Mouse (Mus musculus) spleen, adult 18-20 months (tissue): ENCODE results near the gene Nhp2.
"Not testable (repeated sequence)": the region's sequence is repeated elsewhere in the genome, so short reads cannot be mapped to it uniquely, and the experiment has no call there.

Source experiments
- DNase-seq, 2 experiments: peaks; one replicate each; pipeline ENCODE4 v3.0.0; 2022; ENCODE audit warnings: mixed read lengths in 2 of 2

Gene Nhp2

DNA sequence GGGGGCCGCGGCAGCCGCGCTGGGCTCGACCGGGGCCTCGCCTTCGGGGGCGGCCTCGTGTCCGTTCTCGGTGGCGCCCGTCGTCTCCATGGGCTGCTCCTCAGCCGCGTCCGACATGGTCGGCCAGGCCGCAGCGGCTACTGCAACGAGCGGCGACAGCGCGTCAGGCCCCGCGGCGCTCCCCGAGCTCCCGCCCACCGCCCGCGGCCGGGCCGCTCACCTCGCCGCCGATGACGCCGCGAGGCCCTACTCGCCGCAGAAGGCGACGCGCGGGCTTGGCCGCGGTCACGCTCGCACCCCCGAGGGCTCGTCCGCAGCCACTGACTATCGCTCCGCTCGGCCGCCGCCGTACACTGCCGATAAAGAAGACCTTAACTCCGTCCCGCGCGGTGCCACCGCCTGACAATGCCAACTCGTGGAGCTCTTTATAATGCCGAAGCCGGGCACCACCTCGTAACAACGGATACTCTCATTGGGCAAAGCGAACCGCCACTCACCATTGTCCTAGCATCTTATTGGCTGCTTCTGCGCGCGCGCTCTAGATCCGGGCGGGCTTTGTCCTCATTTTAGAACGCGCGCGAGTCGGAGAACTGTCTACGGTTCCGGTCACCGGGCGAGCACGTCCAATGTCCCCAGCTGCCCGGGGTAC is 13.0 kb upstream of the Nhp2 start, which contains the start of gene Hnrnpab:
Gene Hnrnpab, minus strand, starts transcription at position 401 of the 649 bp plus-strand sequence.
- peak; percentile 92 to 93 for DNase-seq

DNA sequence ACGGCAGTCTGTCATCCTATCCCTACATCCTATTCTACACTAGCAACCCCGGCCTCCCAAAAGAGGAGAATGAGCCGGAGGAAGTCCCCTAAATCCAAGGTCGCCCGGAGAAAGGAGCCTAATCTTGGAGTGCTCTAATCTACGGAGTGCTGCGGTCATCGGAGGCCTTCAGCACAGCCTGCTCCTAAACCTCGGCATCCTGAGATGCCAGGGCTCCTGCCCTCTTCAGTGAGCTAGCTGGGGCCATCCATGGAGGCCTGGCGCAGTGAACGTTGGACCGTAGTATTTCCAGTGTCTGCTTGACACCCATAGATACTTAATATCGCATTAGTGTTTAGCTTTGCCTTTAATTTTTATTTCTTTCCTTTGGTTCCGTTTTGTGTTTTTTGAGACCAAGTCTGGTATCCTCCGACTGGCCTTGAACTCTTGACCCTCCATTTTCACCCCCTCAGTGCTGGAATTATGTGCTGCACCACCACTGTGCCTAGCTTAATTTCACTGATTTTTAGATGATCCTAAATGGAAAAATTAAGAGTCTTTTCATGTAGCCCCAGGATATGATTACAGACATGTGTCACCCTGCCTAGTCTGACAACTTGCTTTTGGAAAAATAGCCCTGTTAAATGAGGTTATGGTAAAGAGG is 12.3 kb upstream of the Nhp2 start:
- DNase-seq: no peak

DNA sequence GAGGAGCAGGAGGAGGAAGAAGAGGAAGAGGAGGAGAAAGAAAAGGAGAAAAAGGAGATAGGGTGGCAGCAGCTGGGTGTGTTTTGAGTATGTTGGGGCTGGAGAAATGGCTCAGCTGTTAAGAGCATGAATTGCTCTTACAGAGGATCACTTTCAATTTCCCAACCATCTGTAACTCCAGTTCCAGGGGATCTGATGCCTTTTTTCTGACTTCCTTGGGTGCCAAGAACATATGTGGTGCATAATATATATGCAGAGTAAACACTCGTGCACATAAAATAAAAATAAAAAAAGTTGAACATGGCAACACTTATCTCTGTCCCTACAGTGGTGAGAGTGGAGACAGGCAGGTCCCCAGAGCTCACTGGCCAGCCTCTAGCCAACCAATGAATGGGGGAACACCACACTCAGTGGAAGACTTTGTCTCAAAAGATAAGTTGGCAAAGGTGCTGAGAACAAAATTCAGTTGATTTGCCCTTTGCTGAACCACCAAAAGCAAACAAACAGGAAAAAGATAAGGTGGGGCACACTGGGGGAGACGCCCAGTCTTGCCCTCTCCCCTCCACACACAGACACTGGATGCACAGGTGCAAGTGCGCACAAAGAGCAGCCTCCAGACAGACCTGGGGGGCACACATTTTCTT is 10.1 kb upstream of the Nhp2 start:
- no peak for DNase-seq

DNA sequence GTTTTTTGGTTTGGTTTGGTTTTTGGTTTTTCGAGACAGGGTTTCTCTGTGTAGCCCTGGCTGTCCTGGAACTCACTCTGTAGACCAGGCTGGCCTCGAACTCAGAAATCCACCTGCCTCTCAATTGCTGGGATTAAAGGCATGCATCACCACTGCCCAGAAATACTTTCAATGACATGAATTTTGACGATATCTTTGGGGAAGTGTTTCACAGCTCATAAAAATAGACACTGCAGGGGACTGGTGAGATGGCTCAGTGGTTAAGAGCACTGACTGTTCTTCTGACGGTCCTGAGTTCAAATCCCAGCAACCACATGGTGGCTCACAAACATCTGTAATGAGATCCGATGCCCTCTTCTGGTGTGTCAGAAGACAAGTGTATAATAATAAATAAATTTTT is 9.6 kb upstream of the Nhp2 start:
- DNase-seq: not testable (repeated sequence)

DNA sequence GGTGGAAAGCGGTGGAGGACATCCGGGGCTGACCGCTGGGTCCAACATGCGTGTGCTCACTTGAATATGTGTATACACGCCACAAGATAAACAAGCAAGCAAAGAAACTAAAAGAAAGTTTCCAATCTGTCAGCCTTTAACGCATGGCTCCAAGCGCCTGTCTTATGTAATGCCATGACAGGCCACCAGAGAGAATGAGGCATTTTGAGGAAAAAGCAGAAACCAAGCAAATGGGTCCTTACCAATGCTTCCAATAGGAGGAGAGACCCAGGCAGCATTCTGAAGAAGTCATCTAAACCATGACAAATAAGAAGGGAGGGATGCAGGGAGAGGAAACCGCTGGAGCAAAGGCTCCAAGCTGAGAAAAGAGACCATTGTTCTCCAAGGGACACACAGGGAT is 5.3 kb upstream of the Nhp2 start:
- DNase-seq: no peak

DNA sequence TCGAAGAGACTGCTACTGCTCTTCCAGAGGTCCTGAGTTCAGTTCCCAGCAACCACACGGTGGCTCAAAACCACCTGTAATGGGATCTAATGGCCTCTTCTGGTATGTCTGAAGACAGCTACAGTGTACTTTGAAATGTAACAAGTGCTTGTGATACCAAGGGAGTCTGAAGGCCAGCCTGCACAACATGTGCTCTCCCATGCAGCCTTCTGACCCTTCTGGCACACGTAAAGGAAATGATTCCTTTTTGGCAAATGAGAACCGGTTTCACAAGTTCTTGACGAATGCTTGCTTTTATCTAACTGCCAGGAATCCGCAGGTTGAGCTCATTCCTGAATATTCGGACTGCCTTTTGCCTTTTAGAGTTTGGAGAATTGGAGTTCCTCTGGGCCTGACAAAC is 4.4 kb upstream of the Nhp2 start:
- DNase-seq: no peak

DNA sequence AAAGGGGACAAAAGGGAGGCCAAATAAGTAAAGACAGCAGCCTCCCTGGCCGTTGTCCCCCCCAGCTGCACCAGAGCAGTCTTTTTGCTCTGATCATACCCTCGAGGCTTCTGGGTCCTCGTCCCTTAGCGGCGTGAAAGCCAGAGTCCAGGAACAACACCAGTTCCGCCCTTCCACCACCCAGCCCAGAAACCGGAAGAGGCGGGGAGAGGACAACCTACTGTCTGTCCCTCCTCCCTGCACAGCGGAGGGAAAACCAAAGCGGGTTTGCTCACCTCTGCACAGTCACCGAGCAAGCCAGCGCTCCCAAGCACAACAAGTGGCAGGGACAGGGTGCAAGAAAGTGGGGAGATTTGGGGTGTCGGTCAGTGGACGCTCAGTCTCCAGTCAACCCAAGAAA is 3.9 kb upstream of the Nhp2 start:
- peak; percentile 56 to 63 for DNase-seq

DNA sequence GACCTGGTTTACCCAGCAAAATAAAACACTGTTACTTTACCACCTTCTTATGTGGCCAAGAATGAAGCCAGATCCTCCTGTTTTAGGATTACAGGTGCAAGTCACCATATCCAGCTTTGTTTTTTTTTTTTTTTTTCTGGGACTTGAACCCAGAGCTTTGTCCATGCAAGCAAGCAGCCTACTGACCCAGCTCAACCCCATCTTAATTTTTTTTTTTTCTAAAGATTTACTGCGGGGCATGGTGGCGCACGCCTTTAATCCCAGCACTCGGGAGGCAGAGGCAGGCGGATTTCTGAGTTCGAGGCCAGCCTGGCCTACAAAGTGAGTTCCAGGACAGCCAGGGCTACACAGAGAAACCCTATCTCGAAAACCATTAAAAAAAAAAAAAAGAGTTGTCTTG is 3.4 kb upstream of the Nhp2 start:
- not testable (repeated sequence) for DNase-seq

DNA sequence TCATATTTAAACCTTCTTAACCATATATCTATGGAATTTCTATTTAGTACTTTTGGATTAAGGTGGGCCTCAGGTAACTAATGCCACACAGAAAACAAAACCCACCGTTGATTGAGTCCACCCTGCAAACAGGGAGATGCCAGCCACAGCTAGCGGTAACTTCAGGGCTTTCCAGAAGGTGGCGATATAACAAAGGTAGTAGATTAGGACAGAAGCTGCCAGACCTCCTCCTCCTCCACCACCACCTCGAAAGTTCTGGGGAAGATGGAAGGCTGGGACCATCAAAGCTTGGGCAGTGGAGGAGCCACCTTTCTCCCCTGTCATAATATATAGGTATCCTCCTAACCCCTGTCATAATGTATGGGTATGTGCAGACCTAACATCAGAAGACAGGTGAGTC is 1.8 kb upstream of the Nhp2 start:
- peak in 1 of 2 experiments; percentile 67 for DNase-seq

DNA sequence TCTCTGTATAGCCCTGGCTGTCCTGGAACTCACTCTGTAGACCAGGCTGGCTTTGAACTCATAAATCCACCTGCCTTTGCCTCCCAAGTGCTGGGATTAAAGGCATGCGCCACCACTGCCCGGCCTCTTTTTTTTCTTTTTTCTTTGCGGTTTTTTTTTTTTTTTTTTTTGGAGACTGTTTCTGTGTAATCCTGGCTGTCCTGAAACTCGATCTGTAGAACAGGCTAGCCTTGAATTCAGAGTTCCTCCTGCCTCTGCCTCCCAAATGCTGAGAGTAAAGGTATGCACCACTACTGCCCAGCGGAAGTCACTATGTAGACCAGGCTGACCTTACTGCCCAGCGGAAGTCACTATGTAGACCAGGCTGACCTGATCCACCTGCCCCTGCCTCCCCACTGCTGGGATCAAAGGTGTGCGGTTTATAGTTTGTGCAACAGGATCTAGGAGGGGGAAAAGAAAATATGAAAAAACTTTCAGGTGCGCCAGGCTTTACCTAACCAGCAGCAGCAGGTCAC is 584 bp upstream of the Nhp2 start:
- DNase-seq: no peak

DNA sequence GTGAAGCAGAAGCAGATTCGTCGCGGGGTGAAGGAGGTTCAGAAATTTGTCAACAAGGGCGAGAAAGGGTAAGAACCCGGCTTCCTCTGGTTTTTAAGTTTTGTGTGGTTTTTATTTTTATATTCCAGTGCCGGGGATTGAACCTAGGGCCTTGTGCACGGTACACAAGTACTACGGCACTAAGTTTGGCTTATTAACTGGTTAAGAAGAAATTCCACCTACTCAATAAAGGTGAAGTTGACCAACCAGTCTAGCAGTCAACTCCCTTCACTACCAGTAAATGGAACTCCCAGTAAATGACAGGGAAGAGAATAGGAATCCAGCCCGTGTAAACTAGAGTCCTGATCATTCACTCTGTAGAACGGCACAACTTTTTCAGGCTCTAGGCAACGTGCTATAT is 549 bp downstream of the Nhp2 start:
- DNase-seq: no peak

DNA sequence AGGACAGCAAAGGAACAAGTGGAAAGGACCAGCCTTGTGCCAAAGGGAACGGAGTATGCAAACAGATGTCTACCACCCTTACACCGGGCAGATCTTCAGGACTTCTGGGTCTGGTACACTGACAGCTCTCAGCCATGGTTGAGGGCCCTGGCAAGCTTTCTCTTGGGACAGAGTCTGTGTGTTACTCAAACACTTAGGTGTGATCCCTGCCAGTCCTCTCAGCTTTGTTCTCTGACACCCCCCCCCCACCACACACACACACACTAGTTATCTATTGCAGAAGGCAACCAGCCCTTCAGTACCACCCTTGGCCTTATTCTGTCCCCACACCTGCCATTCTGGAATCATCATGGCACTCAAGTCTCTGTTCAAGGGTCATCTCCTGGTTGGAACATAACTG is 2.2 kb downstream of the Nhp2 start:
- DNase-seq: no peak

DNA sequence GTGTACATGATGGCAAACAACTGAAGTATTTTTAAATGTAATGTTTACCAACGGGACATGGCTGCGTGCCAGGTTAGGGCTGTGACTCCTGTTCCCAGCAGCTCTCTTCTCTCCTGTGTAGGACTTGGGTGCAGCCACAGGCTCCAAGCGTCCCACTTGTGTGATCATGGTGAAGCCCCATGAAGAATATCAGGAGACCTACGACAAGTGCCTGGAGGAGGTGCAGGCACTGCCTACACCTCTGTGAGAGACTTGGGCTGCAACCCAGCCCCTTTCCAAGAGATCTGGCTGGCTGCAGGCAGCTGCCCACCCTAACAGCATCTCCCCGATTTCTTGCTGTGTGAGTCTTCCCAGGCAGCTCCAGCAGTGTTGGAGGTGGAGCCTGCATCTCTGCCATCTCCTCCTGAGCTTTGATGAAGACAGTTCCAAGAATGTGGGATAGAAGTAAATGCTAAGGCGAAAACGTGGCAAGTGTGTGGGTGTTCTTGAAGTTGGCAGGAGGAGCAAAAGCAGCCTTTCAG is 3.5 kb downstream of the Nhp2 start:
- DNase-seq: no peak

DNA sequence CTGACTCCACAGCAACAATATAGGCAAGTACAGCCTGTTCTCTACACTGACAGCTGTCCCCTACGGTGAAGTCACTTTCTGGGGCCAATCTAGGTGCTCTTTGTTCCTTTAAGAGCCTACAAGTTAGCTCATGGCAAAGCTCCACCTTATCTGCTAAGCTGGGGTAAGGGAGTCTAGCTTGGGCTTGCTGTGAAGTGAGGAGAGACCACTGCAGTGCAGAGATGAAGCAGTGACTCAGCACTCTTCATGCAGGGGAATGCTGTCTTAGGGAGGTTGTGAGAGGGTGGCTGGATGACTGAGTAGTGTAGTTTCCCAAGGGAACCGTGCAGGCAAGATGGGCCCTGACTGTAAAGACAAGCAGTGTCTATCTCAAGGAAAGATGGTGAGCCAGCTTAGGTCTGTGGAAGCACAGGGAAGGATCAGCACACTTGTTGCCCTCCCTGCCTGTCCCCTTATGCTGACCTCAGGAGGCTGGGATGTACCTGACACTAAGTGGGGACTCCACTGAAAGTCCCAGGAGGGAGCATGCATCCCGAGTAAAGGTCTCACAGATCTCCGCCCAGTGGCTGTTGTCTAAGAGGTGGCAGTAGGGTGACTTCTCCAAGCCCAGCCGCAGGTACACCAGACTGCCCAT is 5.8 kb downstream of the Nhp2 start:
- DNase-seq: no peak

DNA sequence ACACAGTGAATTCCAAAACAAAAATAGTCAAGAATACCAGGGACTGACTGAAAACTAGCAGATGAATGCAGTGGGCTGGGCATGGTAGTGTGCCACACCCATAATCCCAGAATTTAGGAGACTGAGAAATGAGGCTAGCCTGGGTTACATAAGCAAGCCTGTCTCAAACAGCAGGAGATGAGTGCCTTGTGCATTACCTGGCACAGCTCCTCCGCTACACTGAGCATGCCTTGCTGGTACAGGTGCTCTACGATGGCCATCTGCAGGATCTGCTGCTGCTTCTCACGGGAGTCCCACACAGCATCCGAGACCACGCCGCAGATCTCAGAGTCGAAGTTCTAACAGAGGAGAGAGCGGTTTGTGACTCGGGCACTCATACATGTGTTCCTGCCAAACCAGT is 7.9 kb downstream of the Nhp2 start:
- no peak for DNase-seq

DNA sequence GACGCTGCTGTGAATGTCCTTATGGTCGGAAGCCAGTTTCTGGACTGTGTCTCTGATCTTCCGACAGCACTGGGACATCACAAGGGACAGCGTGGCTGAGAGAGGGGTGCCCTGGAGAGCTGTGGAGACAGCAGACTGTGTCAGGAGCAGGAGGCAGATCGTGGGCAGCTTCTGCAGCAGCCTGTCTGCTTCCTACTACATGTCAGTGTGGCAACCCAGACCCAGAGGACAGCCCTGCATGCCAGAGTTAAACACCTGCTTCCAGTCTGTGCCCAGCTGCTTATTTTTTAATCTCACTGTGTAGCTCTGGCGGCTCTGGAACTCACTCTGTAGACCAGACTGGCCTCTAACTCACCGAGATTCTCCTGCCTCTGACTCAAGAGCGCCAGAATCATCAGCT is 8.4 kb downstream of the Nhp2 start:
- DNase-seq: no peak

DNA sequence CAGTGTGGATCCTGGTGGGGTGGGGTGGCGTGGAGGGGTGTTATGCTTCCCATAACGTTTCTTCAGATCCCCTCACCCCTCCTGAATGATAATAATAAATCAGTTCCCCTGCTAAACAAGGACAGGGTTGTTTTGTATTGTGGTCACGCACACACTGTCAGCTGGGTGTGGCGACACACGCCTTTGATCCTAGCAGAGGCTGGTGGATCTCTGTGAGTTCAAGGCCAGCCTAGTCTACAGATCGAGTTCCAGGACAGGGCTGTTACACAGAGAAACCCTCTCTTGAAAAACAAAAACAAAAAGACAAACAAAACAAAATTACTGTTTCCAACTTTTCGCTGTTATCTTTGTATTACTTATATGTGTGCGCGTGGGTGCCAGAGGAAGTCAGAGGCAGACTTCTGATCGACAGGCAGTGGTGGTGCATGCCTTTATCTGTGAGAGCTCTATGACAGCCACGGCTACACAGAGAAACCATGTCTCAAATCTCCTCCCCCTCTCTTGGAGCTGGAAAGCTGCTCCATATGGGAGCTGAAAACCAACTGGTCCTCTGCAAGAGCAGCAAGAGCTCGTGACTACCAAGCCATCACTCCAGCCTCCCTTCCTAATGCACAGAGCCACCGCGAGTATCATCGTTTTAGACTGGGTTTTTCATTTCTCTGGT is 10.2 kb downstream of the Nhp2 start:
- no peak for DNase-seq

DNA sequence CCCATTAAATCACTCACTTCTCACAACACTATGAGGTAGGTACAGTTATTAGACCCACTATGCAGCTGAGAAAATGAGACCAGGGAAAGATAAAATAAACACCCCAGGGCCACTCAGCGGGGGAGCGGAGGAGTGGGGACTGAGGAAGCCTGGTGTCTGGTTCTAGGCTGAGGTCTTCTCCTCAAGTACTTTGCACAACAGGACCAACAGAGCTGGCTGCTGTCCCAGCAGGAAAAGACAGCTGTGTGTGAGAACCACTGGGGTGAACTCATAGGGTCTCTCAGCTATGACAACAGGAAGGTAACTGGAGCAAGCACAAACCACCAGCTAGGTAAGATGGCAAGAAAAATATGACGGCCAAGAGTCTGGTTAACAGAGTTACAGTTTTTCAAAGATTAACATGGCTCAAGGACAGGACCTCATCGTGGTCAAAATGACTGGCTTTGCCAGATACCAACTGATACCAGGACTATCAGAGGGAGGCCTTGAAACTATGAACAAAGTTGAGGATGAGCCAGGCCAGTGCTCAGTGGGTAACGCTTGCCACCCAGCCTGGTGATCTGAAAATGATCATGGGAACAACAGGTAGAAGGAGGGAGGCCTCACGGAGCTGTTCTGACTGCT is 12.7 kb downstream of the Nhp2 start:
- DNase-seq: no peak

DNA sequence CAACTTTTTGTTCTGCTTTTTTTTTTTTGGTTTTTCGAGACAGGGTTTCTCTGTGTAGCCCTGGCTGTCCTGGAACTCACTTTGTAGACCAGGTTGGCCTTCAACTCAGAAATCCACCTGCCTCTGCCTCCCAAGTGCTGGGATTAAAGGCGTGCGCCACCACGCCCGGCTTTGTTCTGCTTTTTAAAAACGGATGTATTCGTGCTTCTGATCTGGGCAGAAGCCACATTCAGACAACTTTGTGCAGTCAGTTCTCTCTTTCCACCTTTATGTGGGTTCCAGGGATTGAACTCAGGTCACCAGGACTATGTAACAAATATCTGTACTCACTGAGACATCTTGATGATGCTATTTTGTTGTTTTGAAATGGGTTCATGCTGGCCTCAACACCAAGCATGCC is 13.7 kb downstream of the Nhp2 start:
- DNase-seq: not testable (repeated sequence)

DNA sequence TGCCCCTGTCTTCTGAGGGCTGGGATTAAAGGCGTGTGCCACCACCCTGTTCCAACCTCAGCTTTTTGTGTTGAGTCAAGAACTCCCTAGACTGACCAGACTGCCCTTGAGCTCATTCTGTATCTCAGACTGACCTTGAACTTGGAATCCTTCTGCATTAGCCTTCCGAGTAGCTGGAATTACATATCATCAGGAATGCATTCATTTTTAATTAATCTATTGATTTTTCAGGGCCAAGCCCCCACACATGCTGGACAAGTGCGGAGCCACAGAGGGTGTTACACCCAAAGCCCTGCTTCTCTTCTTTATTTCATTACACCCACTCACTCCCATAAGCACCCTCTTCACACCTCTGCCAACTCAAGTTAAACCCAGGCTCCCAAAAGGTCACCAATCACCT is 14.2 kb downstream of the Nhp2 start:
- no peak for DNase-seq

DNA sequence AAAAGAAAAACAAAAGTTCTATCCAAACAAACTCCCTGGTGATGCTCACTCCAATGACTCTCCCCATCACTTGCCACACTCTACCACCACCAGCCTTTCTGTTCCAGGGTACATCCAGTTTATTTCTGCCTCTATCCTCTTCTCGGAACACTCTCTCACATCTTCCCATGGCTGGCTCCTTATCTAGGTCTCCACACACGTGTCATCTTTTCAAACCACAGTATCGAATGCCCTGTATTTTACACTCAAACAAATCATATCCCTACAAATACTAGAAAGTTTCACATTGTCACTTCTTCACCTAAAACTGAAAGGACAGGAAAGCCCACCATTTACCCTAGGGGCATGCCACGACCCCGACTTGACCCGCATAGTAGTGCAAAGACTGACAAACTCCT is 15.6 kb downstream of the Nhp2 start:
- no peak for DNase-seq
